Mouse (Mus musculus) ES-Bruce4 (cell line): ENCODE data around the gene Rsph6a.
A peak's percentile ranks its signal among the peaks of the same experiment; 100 is the strongest.

Experiments
- CTCF ChIP-seq: IDR thresholded peaks from one replicate; pipeline ENCODE4 v1.8.1; 2011; ENCODE audit warnings: low read depth, low read length
- POLR2A ChIP-seq: IDR thresholded peaks from one replicate; pipeline ENCODE4 v1.8.1; 2011; ENCODE audit warnings: low read length; ENCODE audit not compliant: insufficient read depth

GRCm38 (mm10) chr7:19093174-19093521, 38.7 kb downstream of the Rsph6a start:
- TF ChIP-seq POLR2A (no peak), CTCF (peak; percentile 78)
